Mouse (Mus musculus) urinary bladder, postnatal 36 days (tissue): ENCODE results near the gene Ibtk.
"Not testable (repeated sequence)": the region's sequence is repeated elsewhere in the genome, so short reads cannot be mapped to it uniquely, and the experiment has no call there.

ENCODE experiments used
- DNase-seq, 2 experiments: peaks; one replicate each; pipeline ENCODE4 v3.0.0; 2022; ENCODE audit warnings: low spot score in 2 of 2, mixed read lengths in 1 of 2

Ibtk gene

GRCm38 (mm10) chr9:85749142-85749921 is at the start of gene Ibtk:
TSS of gene Ibtk (minus strand) at chr9:85749334.
- DNase-seq, result peak; percentile 98

- not testable (repeated sequence) for DNase-seq
Measured at GRCm38 (mm10) chr9:85791521-85791920, 42.4 kb upstream of the Ibtk start.

GRCm38 (mm10) chr9:85780249-85780648 is 31.1 kb upstream of the Ibtk start:
- DNase-seq, result no peak

- DNase-seq, result no peak
Measured at GRCm38 (mm10) chr9:85779458-85779857, 30.3 kb upstream of the Ibtk start.

GRCm38 (mm10) chr9:85777544-85777943 is 28.4 kb upstream of the Ibtk start:
- no peak for DNase-seq

- no peak for DNase-seq
Measured at GRCm38 (mm10) chr9:85772280-85772679, 23.1 kb upstream of the Ibtk start.

- DNase-seq, result no peak
Measured at GRCm38 (mm10) chr9:85771454-85771853, 22.3 kb upstream of the Ibtk start.

GRCm38 (mm10) chr9:85770369-85770768 is 21.2 kb upstream of the Ibtk start:
- DNase-seq, result no peak

- peak in 1 of 2 experiments; percentile 9 for DNase-seq
Measured at GRCm38 (mm10) chr9:85769057-85769789, 20.1 kb upstream of the Ibtk start.

GRCm38 (mm10) chr9:85767255-85767654 is 18.1 kb upstream of the Ibtk start:
- DNase-seq, result no peak

- DNase-seq, result no peak
Measured at GRCm38 (mm10) chr9:85762476-85762875, 13.3 kb upstream of the Ibtk start.

- no peak for DNase-seq
Measured at GRCm38 (mm10) chr9:85750797-85751196, 1.7 kb upstream of the Ibtk start.

- peak in 1 of 2 experiments; percentile 48 for DNase-seq
Measured at GRCm38 (mm10) chr9:85749922-85750509, 882 bp upstream of the Ibtk start.

GRCm38 (mm10) chr9:85748204-85749141 is 661 bp downstream of the Ibtk start:
- peak; percentile 61 to 76 for DNase-seq

- no peak for DNase-seq
Measured at GRCm38 (mm10) chr9:85745566-85745965, 3.6 kb downstream of the Ibtk start.

GRCm38 (mm10) chr9:85743358-85743757 is 5.8 kb downstream of the Ibtk start:
- DNase-seq, result no peak

- DNase-seq, result no peak
Measured at GRCm38 (mm10) chr9:85742107-85742506, 7.0 kb downstream of the Ibtk start.

GRCm38 (mm10) chr9:85739279-85739678 is 9.9 kb downstream of the Ibtk start:
- DNase-seq, result no peak

GRCm38 (mm10) chr9:85734821-85735220 is 14.3 kb downstream of the Ibtk start:
- DNase-seq, result no peak

- DNase-seq, result no peak
Measured at GRCm38 (mm10) chr9:85724078-85724477, 25.1 kb downstream of the Ibtk start.

- DNase-seq, result no peak
Measured at GRCm38 (mm10) chr9:85717336-85717735, 31.8 kb downstream of the Ibtk start.
